Mouse (Mus musculus) embryonic fibroblast, embryonic 13.5 days (primary cell): ENCODE measurements around the gene Rcan2.

Source experiments
- CTCF ChIP-seq: IDR thresholded peaks from 2 replicates; pipeline ENCODE4 v1.5.1; 2011; ENCODE audit warnings: mild to moderate bottlenecking, control low read depth, low read length, moderate library complexity, borderline replicate concordance; ENCODE audit not compliant: insufficient read depth
- POLR2A ChIP-seq: IDR thresholded peaks from 2 replicates; pipeline ENCODE4 v1.6.1; 2011; ENCODE audit warnings: low read depth, mild to moderate bottlenecking, control low read depth, low read length, moderate library complexity

GRCm38 (mm10) chr17:43846714-43847113 is 45.6 kb downstream of the Rcan2 start:
- no peak for TF ChIP-seq CTCF
- no peak for TF ChIP-seq POLR2A
